Mouse (Mus musculus) myocyte (in vitro differentiated cells): Measurements from ENCODE around the gene Psen1.

ENCODE experiments used
- CEBPB ChIP-seq: IDR thresholded peaks from 2 replicates; pipeline ENCODE4 v1.6.1; 2011; ENCODE audit warnings: mild to moderate bottlenecking, moderate library complexity; ENCODE audit not compliant: poor library complexity, insufficient read depth, severe bottlenecking
- E2F4 ChIP-seq: IDR thresholded peaks from one replicate; pipeline ENCODE4 v1.6.1; 2011; ENCODE audit warnings: mild to moderate bottlenecking, control low read depth, moderate library complexity; ENCODE audit not compliant: insufficient read depth
- MAX ChIP-seq: IDR thresholded peaks from one replicate; pipeline ENCODE4 v1.6.1; 2011; ENCODE audit warnings: low read depth, mild to moderate bottlenecking, control low read depth
- MYOD1 ChIP-seq, 3 experiments: IDR thresholded peaks; one replicate each; pipeline ENCODE4 v1.6.1; 2011; ENCODE audit warnings: control low read depth in 2 of 3, low read depth in 2 of 3, mild to moderate bottlenecking in 2 of 3, moderate library complexity in 1 of 3; ENCODE audit not compliant: insufficient read length in 2 of 3, control insufficient read depth in 1 of 3
- MYOG ChIP-seq, 3 experiments: IDR thresholded peaks; one replicate each; pipeline ENCODE4 v1.6.1; 2011; ENCODE audit warnings: control low read depth in 2 of 3, low read depth in 2 of 3, mild to moderate bottlenecking in 2 of 3; ENCODE audit not compliant: insufficient read length in 2 of 3, control insufficient read depth in 1 of 3, insufficient read depth in 1 of 3
- POLR2A ChIP-seq: IDR thresholded peaks from one replicate; pipeline ENCODE4 v1.6.1; 2011; ENCODE audit warnings: low read depth, mild to moderate bottlenecking, control low read depth, moderate library complexity; ENCODE audit not compliant: insufficient read length
- POLR2AphosphoS2 ChIP-seq: IDR thresholded peaks from one replicate; pipeline ENCODE4 v1.6.1; 2011; ENCODE audit warnings: low read depth, control low read depth; ENCODE audit not compliant: insufficient read length
- SRF ChIP-seq: IDR thresholded peaks from one replicate; pipeline ENCODE4 v1.6.1; 2011; ENCODE audit warnings: low read depth; ENCODE audit not compliant: control insufficient read depth, insufficient read length
- TCF12 ChIP-seq: IDR thresholded peaks from one replicate; pipeline ENCODE4 v1.6.1; 2011; ENCODE audit warnings: mild to moderate bottlenecking, control low read depth; ENCODE audit not compliant: poor library complexity, insufficient read depth, severe bottlenecking
- USF1 ChIP-seq: IDR thresholded peaks from one replicate; pipeline ENCODE4 v1.6.1; 2011; ENCODE audit warnings: low read depth, mild to moderate bottlenecking, control low read depth, moderate library complexity

- TF ChIP-seq POLR2A (no peak), MAX (no peak), MYOD1 (IDR thresholded peaks at IDR 0.05; ENCODE audit: control insufficient read depth in 1 of 3, insufficient read length in 2 of 3, low read depth in 2 of 3) (no peak), TCF12 (no peak), USF1 (no peak), SRF (no peak), E2F4 (no peak), MYOG (IDR thresholded peaks at IDR 0.05; ENCODE audit: control insufficient read depth in 1 of 3, insufficient read depth in 1 of 3, insufficient read length in 2 of 3, low read depth in 2 of 3) (no peak), POLR2AphosphoS2 (no peak), CEBPB (no peak)
Observed at GRCm38 (mm10) chr12:83743712-83744111, 55.8 kb downstream of the Psen1 start.
